Mouse (Mus musculus): Measurements from ENCODE around the gene App.

The App gene

DNA sequence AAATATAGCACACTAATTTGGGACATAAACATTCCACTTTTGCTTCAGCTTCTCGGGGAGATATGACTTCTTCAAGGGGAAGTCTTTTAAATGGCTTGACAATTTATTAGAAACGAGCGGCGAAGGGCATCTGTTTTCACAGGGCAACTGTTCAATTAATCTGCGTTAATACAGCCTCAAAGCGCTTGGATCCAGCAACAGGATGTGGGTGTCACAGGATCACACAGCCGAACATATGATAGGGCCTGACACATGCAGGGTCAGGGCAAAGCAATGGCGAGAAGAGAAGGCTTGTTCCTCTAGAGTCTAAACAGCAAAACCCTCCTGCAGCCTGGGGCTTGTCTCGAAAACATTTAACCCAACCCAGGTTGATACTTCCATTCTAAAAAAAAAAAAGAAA is 22.7 kb downstream of the App start:
- DNase-seq (ENCODE audit: low read depth) = no peak

DNA sequence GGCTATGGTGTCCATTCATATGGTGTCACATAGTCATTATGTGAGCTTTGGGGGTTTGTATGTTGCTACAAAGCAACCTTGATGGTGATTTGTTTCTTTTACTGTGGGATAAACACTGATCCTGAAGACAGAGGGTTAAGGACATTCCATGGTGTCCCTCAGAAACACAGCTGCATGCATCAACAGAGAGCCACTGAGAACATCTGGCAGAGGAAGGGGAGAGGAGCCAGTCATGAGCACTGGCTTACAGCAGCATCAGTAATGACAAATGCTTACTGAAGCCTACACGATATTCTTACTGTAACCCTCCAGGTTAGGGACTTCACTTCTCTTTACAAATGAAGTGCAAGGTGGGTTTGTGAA is 24.1 kb downstream of the App start:
- no peak for DNase-seq (ENCODE audit: low read depth)

DNA sequence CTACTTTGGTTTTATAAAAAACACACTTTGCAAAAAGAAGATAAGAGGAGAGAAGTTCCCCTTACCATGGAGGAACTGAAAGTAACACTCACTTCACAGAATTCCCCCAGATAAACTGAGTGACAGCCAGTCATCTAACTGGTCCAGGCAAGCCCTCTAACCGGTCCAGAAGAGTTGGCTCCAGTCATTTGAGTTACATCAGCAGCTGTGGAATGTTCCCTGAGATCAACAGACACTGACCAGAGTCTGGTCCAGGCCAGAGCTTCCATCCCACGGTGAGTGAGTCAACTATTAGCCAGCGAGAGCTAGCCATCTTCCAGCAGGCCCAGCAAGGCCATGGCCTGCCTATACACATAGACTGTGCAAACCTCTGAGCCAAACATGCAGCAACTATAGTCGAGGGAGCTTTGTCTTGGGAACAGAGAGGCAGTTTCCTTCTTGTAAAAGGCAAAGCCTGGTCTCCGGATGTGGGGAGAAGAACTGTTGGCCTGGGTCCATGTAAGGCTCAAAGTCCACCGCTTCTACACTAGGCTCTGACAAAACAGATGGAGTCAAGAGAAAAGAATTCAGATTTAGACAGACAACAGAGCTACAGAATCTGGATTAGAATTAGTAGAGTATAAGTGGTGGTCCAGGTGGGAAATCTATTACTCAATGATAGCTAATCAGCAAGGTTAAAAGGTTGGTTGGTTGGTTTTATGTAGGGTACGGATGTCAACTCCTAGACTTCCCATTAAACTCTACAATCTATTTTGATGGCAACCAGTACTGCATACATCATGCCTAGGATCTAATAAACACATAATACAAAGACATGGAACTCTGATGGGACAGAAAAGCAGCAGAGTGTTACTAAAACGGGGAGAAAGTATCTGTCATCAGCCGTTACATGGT is 24.7 kb downstream of the App start:
- DNase-seq (ENCODE audit: low read depth) = no peak

DNA sequence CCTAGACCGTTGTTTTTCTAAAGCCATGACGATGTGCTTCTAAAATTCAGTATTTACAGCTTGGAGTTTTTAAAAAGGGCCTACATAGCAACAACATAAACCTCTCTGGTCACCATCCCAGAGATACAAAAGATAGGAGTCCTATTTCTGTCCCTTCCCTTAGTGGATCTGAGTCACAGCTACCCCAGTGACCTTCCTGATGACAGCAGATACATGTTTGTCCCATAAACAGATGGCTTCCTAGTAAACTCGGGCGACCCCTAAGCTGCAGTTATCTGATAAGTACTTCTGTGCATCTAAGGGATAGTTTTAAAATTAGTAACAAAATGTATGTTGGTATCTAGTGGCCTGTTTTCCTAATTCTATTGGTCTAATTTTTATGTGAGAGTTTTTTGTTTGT is 26.1 kb downstream of the App start:
- DNase-seq (ENCODE audit: low read depth) = no peak

DNA sequence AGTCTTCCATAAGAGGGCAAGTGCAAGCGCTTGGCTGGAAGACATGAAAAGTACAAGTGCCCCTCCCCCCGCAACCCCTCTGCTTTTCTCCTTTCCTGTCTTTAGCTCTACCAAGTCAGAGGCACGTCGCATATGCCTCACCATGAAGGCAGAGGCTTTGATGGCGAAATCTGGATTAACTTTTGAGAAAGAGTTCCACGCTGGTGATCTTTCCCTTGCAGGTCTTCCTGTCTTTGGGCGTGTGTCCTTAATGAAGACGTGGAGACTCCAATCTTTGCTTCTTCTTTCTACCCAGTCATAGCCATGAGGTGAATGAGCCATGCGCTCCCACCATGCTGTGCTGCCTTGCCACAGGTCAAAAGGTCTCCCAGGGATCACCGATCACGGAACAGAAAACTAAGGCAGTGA is 27.8 kb downstream of the App start:
- DNase-seq (ENCODE audit: low read depth) = no peak

DNA sequence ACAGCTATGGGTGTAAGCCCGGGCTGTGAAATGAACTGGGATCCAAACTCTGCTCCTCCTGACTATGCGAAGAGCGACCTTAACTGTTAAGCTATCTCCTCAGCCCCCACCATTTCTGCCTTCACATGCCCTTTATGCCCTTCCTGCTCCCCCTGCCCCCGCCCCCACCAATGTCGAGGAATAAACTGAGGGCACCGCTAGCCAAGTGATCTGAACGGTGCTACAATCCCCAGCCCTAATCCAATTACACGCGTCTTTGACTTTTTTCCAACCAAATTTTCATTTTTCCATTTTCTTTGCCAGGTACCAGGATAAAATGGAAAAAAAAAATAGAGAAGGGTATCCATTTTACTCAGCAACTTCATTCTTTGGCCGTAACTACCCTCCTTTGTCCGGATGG is 28.2 kb downstream of the App start:
- no peak for DNase-seq (ENCODE audit: low read depth)

DNA sequence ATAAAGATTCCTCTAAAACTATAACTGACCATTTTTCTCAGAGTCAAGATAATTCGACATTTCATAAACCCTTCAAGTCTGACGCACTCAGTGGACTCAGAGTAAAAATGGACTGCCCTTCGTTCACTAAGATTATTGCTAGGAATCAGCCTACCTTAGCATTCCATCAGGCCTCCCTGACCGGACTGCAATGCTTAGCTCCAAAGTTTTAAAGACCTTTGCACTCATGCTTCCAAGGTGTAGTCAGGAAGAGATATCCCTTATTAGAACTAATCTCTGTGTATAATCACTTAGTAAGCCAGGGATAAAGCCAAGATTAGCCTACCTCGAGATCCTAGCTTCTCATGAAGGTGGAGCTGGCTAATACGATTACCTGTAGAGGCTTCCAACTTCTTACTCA is 29.2 kb downstream of the App start:
- no peak for DNase-seq (ENCODE audit: low read depth)

DNA sequence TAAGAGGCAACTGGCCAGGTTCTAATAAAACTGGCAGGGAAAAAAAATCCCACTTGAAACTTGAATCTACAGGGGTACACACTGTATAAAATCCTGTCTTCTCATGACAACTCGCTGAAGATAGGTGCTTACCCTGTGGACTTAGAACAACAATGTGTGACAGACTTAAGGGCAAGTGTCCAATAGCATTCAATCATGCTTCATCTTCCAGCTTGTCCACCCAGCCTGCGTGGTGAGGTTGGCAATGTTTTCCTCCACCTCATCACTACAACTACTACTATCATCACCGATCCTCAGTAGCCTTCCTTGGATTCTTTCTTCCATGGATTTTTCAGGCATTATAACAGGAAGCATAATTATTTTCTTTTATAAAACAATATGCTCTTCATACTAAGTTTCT is 29.7 kb downstream of the App start:
- no peak for DNase-seq (ENCODE audit: low read depth)

DNA sequence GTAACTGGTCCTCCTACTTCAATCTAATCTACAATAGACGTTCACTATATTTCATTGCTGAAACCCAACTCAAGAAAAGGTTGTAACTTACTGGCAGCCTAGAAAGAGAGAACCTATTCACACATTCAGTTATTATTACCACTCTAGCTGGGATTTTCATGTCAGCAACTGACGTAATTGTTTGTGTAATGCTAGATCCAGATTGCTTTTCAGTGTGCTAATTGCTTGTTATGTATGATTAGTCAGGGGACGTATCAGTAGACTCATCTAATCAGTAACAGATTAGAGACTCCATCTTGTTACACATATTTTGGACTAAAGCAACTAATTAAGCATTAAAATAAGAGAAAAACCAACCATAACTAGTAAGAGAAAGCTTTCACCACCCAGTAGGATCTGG is 30.4 kb downstream of the App start:
- no peak for DNase-seq (ENCODE audit: low read depth)

DNA sequence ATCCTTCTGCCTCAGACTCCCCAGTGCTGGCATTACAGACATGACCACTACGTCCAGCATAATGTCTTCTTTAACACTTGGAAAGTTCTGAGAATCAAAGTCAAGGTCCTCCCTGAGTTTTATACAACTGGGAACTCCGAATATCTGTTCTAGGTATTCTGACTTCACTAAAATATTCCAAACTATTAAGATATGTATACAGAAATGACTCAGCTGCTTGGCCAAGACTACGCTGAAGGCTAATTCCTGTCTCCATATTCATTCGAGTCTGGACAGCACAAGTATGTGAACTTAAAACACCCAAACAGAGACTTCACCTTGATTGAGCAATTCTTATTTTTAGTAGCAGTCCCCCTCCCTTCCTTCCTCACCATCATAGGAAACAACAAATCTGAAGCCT is 32.2 kb downstream of the App start:
- DNase-seq (ENCODE audit: low read depth) = no peak

DNA sequence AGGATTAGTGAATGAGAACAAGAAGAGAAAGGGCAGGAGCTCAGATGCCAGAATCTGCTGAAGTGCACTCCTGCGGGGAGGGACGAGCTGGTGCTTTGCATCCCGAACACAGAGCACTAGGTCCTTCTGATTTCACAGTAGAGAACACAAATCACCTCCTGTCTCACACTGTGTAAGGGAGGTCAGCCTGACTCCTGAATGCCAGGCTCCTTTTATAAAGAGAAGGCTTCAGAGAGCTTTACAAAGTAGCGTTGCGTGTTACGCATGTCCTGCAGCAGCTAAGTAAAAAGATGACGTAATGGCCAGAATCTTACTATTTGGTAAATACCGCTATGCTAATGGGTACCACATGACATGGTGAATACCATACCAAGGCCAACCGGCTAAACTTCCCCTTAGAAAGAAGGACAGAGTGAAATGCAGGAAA is 34.4 kb downstream of the App start:
- no peak for DNase-seq (ENCODE audit: low read depth)

DNA sequence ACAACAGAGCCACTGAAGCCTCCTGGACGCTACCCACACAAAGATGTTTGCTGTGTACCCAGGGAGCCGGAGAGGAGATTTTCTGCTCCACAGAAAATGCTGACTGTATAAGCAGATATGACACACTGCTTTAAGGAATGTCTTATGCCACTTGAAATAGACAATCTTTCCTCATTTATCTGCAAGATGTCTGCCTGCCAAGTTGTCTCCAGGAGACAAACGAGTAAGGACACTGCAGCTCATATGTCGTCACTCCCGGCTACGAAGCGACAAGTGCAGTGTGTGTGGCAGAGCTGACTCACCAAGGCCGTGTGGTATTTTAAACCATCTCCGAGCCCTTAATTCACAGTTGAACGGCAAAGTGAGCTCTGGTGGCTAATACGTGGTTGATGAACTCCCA is 36.2 kb downstream of the App start:
- no peak for DNase-seq (ENCODE audit: low read depth)

DNA sequence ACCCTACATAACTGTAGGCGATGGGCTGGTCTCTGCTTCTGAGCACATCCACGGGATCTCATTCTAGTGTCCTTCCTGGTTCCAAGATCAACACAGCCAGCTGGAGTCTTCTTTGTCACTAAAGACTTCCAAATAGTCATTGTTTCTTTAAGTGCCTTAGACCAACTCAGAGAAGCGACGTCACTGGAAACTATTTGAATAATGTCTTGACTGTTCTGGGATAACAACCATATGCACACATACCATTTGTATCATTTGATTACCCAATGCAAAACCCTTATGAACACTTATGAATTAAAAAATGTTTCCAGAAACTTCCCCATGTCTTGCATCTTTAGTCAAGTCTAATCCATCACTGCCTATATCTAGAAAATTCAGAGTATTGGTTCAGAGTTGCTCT is 37.5 kb downstream of the App start:
- DNase-seq (ENCODE audit: low read depth) = no peak

DNA sequence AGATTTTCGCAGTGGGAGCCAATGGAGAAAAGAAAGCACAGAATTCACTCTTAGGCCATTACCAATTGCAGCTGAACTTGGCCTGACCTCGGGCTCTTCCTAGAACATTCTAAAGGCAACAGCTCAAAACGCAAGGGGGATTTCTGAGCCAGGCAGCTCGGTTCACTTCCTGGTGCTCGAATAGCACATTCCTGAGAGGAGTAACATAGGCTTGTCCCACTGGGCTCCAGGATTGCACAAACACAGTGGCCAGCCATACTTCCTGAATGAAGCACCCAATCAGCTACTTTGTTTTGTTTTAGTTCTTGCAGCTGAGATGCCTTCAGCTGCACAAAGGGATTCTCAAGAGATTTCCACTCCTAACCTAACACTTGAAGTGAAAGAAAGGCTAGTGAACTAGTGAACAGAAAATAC is 40.1 kb downstream of the App start:
- DNase-seq (ENCODE audit: low read depth) = no peak

DNA sequence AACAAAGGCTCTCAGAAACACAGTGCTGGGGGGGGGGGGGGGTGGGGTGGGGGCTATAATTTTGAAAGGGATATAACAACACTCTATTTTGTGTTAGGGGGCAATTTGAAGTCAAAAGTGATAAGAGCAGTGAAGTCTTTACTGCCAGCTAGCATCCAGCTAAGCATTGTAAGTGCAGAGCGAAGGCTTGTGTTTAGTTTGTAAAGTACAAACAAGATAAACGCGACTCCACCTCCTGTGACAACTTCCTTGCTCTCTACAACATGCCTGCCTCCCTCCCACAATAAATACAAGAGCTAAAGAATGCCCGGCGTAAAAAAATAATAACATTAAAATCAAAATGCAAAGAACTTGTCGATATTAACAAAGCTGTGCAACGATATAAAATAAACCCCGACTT is 40.5 kb downstream of the App start:
- DNase-seq (ENCODE audit: low read depth) = no peak

DNA sequence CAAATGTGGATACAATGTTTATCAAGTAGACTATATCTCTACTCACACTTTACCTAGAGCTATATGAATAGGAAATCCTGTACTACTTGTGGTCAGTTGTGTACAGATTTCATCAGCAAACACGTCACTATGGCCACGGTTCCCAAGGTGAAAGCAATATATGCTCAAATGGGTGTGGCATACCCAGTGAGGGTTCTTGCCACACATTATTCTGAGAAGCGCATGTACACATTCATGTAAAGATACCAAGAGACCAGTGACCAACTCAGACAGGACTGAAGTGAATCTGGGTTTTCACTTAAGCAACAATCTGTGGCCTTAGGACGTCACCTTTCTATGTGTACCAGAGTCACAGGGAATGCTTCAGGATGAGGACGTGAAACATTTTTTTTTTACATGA is 41.4 kb downstream of the App start:
- DNase-seq (ENCODE audit: low read depth) = no peak

DNA sequence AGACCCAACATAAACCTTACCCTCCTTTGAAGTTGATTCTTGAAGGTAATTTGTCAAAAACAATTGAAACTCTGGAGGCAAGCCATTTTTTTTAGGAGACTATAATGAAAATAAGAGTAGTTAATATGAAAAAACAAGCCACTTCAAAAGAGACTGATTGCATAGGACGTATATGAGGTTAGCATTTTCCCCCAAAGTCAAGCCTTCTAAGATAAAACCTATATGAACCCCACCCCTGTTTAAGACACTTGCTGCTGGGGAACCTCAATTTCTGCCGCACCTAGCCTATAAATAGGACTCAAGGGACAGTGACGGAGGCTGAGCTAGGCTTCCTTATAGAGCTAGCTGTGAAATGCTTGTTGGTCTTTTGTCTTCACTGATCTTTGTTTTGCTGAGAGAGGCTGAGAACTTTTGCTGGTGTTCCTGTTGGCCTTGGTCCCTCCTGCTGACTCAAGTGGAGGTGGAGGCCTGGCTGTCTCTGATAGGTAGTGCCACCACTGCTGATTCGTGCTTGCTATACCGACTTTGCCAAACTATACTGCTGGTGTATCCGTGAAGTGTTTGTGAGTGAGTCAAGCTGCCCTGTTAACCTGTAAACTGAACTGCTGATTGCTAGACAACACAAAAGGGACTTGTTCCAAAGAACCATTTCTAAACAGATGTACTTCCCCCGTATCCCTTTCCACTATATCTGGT is 42.6 kb downstream of the App start:
- no peak for DNase-seq (ENCODE audit: low read depth)

DNA sequence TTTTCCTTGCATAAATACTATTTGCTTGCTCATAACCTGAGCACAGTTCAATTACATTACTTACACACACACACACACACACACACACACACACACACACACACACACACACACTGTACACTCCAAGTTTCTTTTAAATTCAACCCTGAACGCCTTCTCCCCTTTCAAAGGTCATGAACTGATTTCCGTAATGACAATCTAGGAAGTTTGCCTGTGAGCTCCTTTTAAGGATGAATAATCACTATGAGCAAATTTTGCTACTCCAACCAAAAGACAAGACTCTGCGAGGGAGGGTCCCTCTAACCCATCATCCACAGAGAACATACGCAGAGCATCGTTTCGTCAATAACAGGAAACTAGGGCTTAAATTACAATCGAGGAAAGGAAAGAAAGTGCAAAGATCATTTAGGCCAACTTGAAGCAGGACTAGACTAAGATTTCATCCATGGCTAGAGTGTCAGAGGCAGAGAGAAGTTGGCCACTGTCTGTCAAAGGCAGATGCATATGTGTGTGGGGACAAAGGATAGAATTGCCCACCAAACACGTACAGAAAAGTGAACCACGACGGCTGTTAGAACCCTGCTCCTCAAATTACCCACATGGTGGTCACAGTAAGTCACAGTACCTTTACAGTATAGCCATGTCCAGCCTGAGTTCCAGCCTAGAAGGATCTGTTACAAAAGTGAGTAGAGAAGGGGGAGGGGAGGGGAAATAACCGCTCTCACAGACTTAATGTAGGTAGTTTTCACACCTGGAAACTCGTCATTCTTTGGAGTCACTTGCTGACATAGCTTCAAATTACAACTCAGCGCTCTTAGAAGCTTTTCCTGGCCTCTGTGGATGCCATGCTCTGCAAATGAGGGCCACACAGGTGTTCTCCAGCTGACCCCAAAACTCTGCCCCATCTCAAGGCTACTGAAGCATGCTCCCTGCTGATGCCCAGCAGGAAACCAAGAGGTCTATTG is 44.6 kb downstream of the App start:
- DNase-seq (ENCODE audit: low read depth) = no peak

DNA sequence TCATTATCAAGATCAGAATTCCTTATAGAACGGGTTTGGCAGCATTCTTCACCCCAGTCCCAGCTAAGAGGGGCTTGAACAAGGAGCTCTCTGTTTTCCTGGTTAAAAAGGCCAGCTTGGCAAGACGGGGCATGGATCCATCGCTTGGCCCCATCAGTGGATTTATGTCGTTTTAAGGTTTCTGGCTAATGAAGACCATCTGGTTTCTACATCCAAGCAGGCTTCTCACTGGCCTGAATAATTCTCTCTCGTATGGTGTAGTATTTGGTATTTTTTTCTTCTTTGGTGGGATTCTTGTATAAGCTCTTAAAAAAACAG is 45.3 kb downstream of the App start:
- DNase-seq (ENCODE audit: low read depth) = no peak

DNA sequence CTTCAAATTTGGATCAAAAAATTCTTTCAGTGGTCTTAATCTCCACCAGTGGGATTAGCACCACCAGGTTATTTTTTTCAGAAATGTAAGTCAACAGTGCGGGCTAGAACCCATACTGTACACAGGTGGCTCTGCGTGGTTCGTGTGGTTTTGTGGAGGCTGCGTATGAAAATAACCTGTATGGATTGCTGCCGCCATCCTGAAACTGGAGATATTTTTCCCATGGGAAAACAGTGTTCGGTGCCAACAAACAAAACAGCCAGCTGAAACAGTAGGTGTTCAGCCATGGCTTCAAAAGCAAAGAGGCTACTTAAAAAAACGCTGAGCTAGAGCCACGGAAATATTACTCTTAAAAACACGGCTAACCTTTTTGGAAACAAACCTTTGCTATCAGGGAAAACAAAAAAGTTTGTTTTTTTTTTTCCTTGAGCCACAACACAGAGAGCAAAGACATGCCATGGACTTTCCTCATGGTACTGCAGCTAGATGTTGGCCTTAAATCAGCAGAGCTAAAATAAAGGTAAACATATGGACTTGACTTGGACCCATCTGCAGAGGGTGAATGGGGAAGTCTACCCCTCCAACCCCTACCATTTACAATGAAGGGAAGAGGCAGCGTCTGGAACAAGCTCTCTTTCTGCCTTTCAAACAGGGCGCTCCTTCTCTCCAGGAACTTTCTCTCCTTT is 45.8 kb downstream of the App start:
- no peak for DNase-seq (ENCODE audit: low read depth)

DNA sequence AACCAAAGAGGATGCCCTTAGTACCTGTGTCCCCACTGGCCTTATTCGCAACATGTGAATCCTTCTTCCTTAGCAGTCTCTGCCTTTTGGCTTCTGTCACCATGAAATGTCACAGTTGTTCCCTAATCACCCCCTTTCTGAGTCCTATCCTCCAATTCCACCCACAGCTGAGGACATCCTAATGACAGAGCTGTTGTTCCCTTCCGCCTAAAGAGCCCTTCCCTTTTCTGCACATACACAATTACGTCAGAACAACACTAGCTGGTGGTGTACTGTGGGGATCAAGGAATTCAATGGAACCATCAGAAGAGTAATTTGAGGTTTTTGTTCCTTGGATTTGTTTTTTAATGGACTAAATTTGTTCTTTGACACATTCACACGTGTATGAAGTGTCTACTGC is 48.9 kb downstream of the App start:
- no peak for DNase-seq (ENCODE audit: low read depth)

DNA sequence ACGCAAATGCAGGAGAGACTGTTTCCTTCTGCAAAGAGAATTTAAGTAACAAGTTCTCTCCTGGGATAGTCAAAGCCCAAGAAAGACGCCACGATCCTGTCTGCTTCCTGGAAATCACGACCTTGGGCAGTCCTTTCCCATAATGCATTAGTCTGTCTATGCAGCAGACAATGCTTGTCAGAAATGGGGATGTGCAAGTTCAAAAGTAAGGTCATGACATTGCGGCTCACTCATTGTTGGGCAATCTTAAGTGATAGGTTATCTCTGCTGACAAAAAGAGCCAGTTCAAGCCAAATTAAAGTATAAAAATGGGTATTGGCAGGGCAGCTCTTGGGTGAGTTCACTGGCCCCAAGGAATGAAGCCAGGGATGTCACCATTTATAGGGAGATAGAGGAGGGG is 51.6 kb downstream of the App start:
- DNase-seq (ENCODE audit: low read depth) = no peak
